Mouse (Mus musculus): ENCODE results near the gene Galnt2.

The Galnt2 gene

GRCm38 (mm10) chr8:124265798-124266197, 34.6 kb downstream of the Galnt2 start:
- in situ Hi-C loops (cut with MboI, MseI), result loop anchor here in 1 of 2 experiments (25.0 kb wide), 1 partner anchor 703 kb away; no protein-coding TSS in a partner anchor

- in situ Hi-C loops (cut with MboI, MseI), result loop anchor here in 1 of 2 experiments (25.0 kb wide), 1 partner anchor 705 kb away; no protein-coding TSS in a partner anchor
Measured at GRCm38 (mm10) chr8:124267206-124267605, 36.0 kb downstream of the Galnt2 start.

GRCm38 (mm10) chr8:124270504-124270903, 39.3 kb downstream of the Galnt2 start:
- in situ Hi-C loops (cut with MboI, MseI), result loop anchor here in 1 of 2 experiments (25.0 kb wide), 1 partner anchor 708 kb away; no protein-coding TSS in a partner anchor

- in situ Hi-C loops (cut with MboI, MseI), result loop anchor here in 1 of 2 experiments (25.0 kb wide), 1 partner anchor 709 kb away; no protein-coding TSS in a partner anchor
Measured at GRCm38 (mm10) chr8:124270904-124271303, 39.7 kb downstream of the Galnt2 start.

- in situ Hi-C loops (cut with MboI, MseI), result loop anchor here in 1 of 2 experiments (25.0 kb wide), 1 partner anchor 709 kb away; no protein-coding TSS in a partner anchor
Measured at GRCm38 (mm10) chr8:124271518-124271917, 40.3 kb downstream of the Galnt2 start.

GRCm38 (mm10) chr8:124272792-124273191, 41.6 kb downstream of the Galnt2 start:
- in situ Hi-C loops (cut with MboI, MseI), result loop anchor here in 1 of 2 experiments (25.0 kb wide), 1 partner anchor 710 kb away; no protein-coding TSS in a partner anchor

GRCm38 (mm10) chr8:124273606-124274218, 42.5 kb downstream of the Galnt2 start:
- in situ Hi-C loops (cut with MboI, MseI), result loop anchor here in 1 of 2 experiments (25.0 kb wide), 1 partner anchor 711 kb away; no protein-coding TSS in a partner anchor

GRCm38 (mm10) chr8:124274441-124275120, 43.4 kb downstream of the Galnt2 start:
- in situ Hi-C loops (cut with MboI, MseI), result loop anchor here (5.0 to 25.0 kb wide), 2 partner anchors 37 to 712 kb away; no protein-coding TSS in a partner anchor

GRCm38 (mm10) chr8:124275377-124276071, 44.3 kb downstream of the Galnt2 start:
- in situ Hi-C loops (cut with MboI, MseI), result loop anchor here in 1 of 2 experiments (5.0 kb wide), 1 partner anchor 38 kb away; no protein-coding TSS in a partner anchor

GRCm38 (mm10) chr8:124277951-124278910, 47.0 kb downstream of the Galnt2 start:
- in situ Hi-C loops (cut with MboI, MseI), result loop anchor here in 1 of 2 experiments (5.0 kb wide), 1 partner anchor 41 kb away; no protein-coding TSS in a partner anchor

- in situ Hi-C loops (cut with MboI, MseI), result loop anchor here in 1 of 2 experiments (5.0 kb wide), 1 partner anchor 42 kb away; no protein-coding TSS in a partner anchor
Measured at GRCm38 (mm10) chr8:124278956-124279689, 47.9 kb downstream of the Galnt2 start.

- in situ Hi-C loops (cut with MboI, MseI), result loop anchor here in 1 of 2 experiments (5.0 kb wide), 1 partner anchor 42 kb away; no protein-coding TSS in a partner anchor
Measured at GRCm38 (mm10) chr8:124279690-124279985, 48.4 kb downstream of the Galnt2 start.

- in situ Hi-C loops (cut with MboI, MseI), result no loop called here
Measured at GRCm38 (mm10) chr8:124281700-124282541, 50.7 kb downstream of the Galnt2 start.

- in situ Hi-C loops (cut with MboI, MseI), result no loop called here
Measured at GRCm38 (mm10) chr8:124282878-124283630, 51.9 kb downstream of the Galnt2 start.

- in situ Hi-C loops (cut with MboI, MseI), result no loop called here
Measured at GRCm38 (mm10) chr8:124283644-124284332, 52.6 kb downstream of the Galnt2 start.

- in situ Hi-C loops (cut with MboI, MseI), result no loop called here
Measured at GRCm38 (mm10) chr8:124284333-124284711, 53.1 kb downstream of the Galnt2 start.

- in situ Hi-C loops (cut with MboI, MseI), result no loop called here
Measured at GRCm38 (mm10) chr8:124284984-124285576, 53.9 kb downstream of the Galnt2 start.
